Mouse (Mus musculus) layer of hippocampus, adult 9-11 months (tissue): ENCODE results near the gene Plekhg2.
"Not testable (repeated sequence)": the region's sequence is repeated elsewhere in the genome, so short reads cannot be mapped to it uniquely, and the experiment has no call there.

Experiments
- DNase-seq: peaks from one replicate; pipeline ENCODE4 v3.0.0; 2022

Plekhg2 gene

DNA sequence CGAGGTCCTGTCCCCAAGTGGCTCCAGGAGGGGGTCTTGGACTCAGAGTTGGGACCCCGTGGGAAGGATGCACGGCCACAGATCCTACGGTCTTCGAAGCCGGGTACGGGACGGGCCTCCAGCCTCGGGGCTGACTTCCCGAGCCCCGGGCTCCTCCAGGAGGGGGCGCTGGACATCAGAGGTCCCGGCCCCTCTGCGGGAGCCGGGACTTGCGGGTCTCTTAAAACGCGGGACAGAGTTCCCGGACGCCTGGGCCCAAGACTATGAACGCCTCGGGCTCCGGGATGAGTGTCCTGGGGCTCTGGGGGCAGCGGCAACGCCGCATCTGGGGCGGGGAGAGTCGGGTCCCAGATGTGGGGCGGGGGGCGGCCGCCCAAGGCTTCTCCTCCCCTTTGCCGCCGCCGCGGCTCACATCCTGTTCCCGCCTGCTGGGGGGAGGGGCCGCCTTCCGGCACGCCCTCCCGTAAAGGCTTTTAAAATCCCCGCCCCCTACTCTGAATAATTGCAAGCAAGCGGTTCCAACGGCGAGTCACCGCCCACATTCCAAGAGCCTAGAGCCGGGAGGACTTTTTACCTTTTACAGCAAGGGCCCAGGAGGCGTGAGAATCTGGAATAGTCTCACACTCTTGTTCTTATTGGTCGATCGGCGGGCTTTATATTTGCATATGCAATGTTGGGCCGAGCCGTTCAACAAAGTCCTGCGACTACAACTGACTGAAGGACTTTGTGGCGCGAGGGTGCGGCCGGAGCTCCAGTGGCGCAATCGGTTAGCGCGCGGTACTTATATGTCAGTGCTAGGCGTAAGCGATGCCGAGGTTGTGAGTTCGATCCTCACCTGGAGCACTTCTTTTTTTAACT is at the start of gene Plekhg2:
Gene Plekhg2, minus strand, starts transcription at position 349 of the 858 bp plus-strand sequence.
- peak; percentile 97 for DNase-seq

DNA sequence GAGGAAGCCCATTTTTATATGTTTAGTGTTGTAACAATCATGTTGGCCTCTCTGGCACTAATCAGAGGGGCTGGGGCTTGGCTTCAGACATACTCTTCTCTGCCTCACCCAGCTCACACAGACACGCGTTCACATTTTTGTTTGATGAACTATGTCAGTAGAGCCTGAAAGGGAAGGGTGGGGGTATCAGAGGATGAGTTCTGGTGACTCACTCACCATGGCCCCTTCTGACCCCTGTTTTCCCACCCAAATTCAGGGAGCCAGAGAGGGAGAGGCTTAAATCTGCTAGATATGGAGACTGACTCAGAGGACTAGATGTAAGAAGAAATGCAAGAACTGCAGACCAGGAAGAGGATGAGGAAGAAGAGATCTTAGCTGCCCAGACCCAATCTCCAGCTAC is 47.0 kb upstream of the Plekhg2 start:
- no peak for DNase-seq

DNA sequence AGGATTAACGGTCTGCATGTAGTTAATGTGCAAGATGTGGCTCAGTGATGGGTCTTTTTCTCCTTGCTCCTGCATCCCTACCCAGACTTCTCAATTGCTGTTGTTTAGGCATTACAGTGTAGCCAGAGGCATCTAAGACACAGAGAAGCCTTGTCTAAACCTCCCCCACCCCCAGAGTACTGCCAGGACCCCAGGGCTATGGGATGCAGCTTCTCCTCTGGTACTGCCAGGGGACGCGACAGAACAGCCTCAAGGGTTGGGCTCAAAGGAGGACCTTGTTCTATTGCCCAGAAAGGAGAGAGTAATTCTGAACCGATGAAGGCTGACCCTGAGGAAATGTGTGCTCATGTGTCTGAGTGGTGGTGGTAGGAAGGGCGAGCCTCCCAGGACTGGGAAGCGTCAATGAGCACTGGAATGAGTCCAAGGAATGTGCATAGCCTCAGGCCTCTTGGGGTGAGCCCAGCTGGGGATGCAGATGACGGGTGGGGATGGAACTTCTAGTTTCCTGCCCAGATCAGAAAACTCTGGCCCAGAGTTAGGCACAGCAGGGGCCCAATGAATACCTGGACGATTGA is 45.8 kb upstream of the Plekhg2 start:
- DNase-seq = peak; percentile 38

DNA sequence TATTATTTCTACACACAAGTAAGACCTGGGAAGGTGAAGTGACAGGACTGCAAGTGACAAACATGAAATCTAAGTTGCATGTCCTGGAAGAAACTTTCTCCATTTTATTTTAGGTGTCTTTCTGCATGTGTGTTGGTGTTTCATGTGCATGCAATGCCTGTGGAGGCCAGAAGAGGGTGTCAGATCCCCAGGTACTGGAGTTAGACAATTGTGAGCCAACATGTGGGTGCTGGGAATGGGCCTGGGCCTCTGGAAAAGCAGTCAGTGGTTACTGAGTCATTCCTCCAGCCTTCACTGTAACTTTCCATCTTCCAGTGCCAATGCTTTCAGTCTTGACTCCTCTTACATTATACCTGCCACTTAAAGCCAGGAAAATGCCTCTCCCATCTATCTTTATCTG is 45.0 kb upstream of the Plekhg2 start:
- no peak for DNase-seq

DNA sequence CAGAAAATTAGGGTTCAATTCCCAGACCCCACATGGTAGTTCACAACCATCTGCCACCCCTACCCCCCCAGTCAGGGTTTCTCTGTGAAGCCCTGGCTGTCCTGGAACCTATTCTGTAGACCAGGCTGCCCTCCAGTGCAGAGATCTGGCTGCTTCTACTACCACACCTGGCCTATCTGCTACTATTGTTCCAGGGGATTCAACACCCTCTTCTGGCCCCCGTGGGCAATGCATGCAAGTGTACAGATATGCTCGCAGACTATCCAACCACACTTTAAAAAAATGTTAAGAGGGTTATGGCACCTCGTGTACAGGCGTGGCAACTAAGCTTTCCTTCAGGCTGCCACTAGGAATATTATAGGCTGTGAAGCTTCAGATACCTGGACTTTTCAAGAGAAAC is 40.4 kb upstream of the Plekhg2 start:
- no peak for DNase-seq

DNA sequence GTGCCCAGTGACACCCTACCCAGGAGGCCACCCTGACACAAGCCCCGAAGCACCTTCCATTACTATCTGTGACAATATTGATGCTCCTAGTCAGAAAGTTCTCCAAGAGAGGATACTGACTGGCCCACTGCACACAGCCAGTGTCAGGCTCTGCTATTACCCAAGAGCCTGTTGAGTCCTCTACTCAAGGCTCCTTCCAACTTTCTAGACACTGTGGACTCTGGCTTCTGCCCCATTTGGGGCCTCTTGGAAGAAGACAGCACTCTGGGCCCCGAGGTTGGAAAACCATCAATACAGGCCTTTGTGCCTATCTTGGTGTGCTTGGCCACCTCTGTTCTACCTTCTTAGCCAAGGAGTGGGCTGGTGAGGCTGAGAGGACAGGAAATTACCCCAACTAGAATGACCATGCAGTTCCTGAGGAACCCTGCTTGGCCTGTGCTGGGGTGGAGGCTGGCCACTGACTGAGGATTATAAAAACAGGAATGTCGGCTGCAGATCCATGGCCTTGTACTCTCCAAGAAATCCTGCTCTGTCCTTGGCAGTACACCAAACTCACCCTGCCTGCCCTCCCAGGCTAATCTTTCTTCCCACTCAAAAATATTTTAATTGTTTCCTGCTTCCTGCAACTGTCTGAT is 38.6 kb upstream of the Plekhg2 start:
- DNase-seq = no peak

DNA sequence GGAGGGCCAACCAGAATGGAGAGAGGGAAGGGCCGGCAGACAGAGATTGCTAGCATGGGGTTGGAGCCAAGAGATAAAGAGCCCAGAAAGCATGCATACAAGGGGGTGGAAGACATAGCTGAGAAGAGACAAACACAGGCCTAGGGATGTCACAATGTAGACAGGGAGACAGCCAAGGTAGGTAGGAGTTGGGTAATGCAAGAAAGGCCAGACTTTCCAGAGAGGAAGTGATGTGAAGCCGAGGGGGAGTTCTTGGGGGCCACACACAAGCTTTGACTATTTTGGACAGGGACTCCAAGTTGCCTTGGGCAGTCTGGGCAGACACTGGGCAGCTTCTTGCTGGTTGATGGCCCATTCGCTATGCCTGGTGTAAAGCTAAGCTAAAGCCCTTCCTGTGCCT is 29.5 kb upstream of the Plekhg2 start:
- no peak for DNase-seq

DNA sequence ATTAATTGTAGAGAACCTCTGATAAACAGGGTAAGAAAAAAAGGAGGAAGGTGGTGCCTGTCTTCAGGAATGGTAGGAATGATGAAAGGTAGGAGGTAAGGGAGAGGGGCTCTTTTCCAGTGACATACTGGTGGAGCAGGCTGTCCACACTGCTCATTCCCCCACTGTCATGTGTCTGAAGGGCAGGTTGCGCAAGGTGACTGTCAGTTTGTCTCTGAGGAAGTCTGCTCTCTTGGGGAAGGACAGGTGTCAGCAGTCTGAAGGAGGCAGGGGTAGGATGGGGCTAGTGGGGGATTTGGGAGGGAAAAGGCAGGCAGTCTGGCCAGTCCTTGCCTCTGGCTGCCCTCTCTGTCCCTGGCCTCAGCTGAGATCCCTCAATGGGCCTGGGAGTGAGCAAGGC is 28.6 kb upstream of the Plekhg2 start:
- no peak for DNase-seq

DNA sequence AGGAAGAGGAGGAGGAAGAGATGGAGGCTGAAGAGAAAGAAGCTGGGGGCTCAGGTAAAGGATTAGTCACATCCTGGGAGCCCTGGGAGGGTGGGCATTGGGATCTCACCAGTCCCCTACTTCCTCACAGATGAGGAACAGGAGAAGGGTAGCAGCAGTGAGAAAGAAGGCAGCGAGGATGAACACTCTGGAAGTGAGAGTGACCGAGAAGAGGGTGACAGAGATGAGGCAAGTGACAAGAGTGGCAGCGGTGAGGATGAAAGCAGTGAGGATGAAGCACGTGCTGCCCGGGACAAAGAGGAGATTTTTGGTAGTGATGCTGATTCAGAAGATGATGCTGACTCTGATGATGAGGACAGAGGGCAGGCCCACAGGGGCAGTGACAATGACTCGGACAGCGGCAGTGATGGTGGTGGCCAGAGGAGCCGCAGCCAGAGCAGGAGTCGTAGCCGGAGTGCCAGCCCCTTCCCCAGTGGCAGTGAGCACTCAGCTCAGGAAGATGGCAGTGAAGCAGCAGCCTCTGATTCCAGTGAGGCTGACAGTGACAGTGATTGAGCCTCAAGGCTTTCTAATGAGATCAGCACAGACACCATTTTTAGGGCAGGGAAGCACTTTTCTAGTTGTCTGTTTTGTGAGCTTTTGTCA is 26.4 kb upstream of the Plekhg2 start:
- DNase-seq = no peak

DNA sequence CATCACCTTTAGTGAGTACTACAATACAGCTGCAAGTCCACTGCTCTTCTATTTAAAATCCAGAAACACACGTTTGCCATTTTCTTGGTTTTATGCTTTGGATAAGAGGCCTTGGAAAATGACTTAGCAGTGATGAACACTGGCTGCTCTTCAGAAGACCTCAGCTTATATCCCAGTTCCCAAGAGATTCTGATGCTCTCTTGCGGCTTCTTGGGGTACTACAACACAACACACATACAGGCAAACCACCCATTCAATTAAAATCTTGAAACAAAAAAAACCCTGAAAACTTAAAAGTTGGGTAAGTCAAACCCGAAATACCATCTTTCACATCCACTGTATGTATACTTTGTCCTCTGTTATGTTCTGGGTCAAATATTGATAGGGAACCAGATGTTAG is 25.6 kb upstream of the Plekhg2 start:
- no peak for DNase-seq

DNA sequence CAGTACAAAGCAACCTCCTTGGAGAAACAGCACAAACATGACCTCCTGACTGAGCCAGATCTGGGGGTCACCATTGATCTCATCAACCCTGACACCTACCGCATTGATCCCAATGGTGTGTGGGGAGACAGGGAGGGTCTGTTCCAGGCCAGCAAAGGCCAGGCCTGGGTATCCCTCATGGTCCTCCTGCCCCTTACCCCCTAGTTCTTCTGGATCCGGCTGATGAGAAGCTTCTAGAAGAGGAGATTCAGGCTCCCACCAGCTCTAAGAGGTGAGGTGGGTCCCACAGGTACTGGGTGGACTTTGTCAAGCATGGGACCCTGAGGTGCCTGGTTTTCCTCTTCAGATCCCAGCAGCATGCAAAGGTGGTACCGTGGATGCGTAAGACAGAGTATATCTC is 23.0 kb upstream of the Plekhg2 start:
- DNase-seq = no peak

DNA sequence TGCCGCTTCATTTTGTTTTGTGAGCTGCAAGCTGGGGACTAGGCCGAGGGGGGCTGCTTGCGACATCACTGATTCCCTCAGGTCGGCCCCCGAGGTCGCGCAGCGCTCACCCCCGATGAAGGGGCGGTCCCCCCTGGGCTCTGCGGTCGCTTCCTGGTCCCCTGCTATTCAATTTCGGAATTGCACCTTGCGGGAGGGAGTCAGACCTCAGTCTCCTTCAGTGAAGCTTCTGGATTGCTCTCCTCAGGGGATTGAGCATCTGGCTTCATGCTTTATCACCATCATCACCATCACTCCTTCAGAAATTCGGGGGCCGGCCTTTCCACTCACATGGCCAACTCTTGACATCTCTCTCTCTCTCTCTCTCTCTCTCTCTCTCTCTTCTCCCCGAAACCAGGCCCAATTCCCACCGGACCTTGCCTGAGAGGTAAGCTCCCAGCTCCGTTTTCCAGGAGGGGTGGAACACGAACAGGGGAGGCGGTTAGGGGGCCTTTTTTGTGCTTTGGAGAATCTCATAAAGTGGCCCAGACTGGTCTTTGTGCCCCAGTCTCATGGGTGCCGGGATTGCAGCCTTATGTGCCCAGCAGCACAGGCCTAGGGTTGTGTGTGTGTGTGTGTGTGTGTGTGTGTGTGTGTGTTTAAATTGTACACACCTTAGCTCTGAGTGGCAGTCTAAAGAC is 21.0 kb upstream of the Plekhg2 start:
- no peak for DNase-seq

DNA sequence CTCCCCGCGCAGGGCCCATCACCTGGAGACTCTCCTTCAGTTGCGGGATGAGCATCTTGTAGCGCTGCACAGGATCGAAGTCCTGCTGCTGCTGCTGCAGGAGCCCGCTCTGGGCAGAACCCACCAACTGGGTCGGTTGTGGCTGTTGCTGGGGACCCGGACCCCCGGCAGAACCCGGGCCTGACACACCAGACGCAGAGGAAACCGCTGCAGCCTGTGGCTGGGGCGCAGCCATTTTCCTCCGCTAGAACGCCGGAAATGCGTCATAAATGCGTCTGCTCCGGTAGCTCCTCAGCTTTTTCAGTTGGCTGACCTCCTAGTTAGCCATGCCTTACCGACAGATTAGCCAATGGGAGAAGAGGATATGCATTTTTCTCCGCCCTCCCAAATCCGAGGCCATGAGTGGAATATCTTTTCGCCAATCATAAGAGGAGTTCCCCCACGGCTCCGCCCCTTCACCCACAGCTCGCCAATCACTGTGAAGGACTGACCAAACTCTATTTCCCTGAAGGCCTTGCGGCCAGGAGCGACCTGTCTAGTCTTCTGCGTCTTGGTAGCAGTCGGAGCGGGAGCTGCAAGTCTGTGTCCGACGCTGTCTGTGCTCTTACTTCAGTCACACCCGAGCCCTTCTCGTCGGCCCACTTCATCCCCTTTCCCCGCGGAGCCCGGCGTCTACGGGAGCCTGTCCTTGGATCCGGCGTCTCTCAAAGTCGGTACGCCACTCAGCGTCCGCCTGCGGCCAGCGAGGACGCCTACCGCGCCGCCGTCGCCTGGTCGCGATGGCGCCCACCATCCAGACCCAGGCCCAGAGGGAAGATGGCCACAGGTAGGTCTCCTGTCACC is 20.3 kb upstream of the Plekhg2 start, which contains the start of the genes Med29 and Paf1:
Gene Med29, minus strand, starts transcription at position 280 of the 843 bp plus-strand sequence.
Gene Paf1, plus strand, starts transcription at position 523 of the 843 bp plus-strand sequence.
- DNase-seq = peak; percentile 99

DNA sequence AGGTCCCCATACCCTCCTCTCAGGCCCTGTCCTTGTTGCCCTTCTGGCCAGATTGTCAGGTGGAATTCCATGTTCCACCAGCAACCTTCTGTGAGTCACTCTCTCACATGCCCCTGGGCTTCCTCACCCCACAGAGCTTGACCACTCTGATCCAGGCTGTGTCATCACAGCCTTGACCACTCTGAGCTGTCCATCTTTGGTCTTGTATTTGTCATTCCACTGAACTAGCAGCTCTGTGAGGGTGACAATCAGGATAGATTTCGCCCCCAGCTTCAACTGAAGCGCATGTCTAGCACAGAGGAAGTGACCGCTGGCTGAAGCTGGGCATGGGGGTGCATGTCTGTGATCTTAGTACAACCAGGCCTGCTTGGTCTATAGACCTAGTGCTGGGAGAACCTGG is 17.9 kb upstream of the Plekhg2 start:
- no peak for DNase-seq

DNA sequence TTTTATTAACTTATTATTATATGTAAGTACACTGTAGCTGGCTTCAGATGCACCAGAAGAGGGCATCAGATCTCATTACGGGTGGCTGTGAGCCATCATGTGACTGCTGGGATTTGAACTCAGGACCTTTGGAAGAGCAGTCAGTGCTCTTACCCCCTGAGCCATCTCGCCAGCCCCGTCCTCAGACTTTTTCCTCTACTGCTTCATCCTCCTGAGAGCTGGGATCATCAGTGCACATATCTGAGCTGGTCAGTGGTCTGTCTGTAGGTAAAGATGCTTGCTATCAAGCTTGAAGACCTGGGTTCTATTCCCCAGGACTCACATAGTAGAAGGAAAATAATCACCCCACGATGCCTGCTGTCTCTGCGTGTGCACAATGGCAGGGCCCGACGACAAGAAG is 15.0 kb upstream of the Plekhg2 start:
- not testable (repeated sequence) for DNase-seq

DNA sequence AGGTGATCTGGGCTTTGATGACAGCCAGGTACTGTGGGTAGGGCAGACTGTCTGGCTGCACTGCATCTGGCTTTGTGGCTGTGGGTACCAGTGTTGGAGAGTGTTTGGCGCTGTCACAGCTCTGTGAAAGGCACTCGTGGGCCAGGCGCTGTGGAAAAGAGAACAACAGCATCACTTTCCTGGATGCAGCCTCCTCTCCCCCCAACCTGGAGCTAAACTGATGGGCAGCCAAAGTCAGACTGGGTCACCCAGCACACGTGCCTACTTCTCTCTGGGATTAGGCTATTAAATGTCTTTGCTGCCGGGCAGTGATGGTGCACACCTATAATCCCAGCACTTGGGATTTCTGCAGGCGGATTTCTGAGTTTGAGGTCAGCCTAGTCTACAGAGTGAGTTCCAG is 14.5 kb upstream of the Plekhg2 start:
- DNase-seq = not testable (repeated sequence)

DNA sequence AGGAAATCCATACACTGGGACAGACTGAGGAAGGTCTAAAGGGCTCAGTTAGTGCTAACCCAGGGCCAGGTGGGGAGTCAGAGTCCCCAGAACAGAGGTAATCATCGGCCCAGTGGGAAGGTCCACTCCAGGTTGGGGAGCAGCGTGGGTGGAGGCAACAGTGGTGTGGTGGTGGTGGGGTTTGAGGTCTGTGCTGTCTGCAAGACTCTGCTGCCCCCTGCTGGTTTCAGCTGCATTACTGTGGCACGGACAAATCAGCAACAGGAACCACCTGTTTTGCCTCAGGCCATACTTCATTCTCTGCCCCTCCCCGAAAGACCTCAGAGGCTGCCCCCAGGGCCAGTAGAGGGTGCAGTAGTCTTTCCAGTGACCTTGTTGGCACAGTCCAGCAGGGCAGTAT is 14.1 kb upstream of the Plekhg2 start:
- DNase-seq = peak; percentile 79

DNA sequence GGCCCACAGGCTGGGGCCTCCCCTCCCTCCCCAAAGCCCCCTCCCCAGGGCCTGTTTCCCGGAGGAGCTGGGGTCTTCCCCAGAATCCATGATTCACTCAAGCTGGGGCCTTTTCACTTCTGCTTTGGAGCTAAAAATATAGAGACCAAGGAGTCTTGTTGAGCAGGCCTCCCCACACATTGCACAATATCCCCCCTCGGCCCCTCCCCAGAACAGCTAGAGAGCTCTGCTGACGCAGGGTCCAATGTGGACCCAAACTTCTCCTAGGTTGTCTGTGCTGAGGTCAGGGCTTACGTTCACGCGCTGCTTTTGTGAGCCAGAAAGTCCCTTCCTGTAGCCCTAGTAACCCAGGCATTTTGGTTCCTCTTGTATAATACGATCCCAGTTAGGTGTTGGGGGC is 13.6 kb upstream of the Plekhg2 start:
- DNase-seq = peak; percentile 91

DNA sequence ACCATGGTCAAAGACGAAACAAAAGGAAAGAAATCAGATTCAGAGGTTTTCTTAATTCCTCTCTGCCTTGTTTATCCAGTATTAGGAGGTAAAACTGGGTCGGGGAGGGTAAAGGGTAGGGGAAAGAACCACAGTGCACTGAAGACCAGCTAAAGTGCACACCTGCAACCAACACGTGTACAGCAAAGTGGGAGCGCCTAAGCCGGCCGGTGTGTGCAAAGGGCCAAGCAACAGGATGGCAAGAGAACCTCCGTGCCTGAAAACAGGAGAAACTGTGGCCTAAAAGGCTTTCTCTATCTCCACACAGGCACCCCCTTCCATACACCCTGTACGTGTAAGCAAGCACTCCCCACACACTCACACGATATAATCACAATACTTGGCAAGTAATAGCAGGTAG is 12.8 kb upstream of the Plekhg2 start:
- DNase-seq = no peak

DNA sequence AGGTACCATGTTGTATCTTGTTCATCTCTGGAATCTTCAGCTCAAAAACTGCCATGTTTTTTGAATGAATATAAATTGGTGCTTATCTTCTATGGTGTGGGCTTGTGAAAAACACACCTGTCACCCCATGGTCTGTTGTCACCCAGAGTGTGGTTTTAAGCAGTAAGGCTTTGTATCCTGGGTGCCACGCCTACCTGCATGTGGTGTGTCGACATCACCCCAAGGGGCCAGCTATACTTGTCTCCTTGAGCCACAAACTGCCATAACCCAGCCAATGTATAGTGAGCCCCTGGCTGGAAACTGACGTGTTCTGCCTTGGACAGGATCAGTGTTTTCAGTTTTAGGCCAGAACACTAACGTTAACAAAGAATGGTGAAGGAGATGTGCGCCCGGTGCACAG is 11.8 kb upstream of the Plekhg2 start:
- DNase-seq = no peak

DNA sequence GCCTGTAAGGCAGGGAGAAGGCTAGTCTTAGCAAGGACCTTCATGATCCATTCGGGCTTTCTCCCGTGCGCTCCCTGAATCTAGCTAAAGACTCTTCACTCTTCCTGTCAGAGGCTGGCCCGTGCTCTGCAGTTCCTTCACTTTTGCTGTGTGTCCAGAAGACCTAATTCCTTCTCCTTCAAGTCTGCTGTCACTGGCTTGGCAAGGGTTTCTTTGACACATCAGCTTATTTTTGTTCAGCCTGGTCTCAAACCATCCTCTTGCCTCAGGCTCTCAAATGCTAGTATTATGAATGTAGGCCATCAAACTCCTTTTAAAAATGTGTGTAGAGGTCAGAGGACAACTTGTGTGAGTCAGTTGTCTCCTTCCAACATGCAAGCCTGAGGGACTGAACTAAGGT is 11.2 kb upstream of the Plekhg2 start:
- DNase-seq = no peak

DNA sequence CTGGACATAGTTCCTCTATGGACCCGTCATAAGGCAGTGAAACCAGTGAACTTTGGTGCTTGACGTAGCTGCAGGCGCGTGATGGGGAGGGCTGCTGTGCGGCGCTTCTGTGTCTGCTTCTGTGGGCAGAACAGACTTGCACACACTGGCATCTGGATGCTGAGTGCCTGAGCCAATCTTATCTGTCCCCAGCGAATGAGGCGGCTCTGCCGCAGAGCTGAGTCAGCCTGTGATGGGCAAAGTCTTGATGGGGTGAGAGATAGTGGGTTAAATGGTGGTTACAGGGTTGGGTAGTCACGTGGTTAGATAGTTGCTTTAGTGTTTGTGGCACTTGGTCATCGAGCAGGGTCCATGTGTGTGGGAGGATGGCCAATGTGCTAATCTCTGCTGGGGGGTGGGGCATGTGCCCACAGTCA is 10.6 kb upstream of the Plekhg2 start:
- DNase-seq = peak; percentile 94
